Mouse (Mus musculus) neural tube, embryonic 13.5 days (tissue): ENCODE results near the gene Tsks. TPM values are rescaled to one million over a fixed set of nuclear protein-coding genes. Genes with fewer than 3 reads are reported as not detected.

Experiments used
- ATAC-seq: fragments of 200-750 bp; cut with Nextera tagmentation; 2 replicates; pipeline ENCODE4 v1.8.0; 2017; ENCODE audit warnings: low read depth, mild to moderate bottlenecking, moderate TSS enrichment, moderate library complexity
- H3K27ac ChIP-seq: fragments of 300-500 bp; sonication (generic); replicated peaks from 2 replicates; pipeline ENCODE4 v1.5.1; 2015; ENCODE audit warnings: moderate library complexity, mild to moderate bottlenecking, inconsistent platforms
- H3K27me3 ChIP-seq: fragments of 300-500 bp; sonication (generic); 2 replicates; pipeline ENCODE4 v1.6.1; 2015; ENCODE audit warnings: mild to moderate bottlenecking, inconsistent platforms
- H3K36me3 ChIP-seq: fragments of 300-500 bp; sonication (generic); 2 replicates; pipeline ENCODE4 v1.6.1; 2015; ENCODE audit warnings: mild to moderate bottlenecking, inconsistent platforms
- H3K4me1 ChIP-seq: fragments of 300-500 bp; sonication (generic); replicated peaks from 2 replicates; pipeline ENCODE4 v1.6.1; 2015; ENCODE audit warnings: inconsistent platforms
- H3K4me2 ChIP-seq: fragments of 300-500 bp; sonication (generic); 2 replicates; pipeline ENCODE4 v1.6.1; 2015; ENCODE audit warnings: inconsistent platforms, mild to moderate bottlenecking, moderate library complexity
- H3K4me3 ChIP-seq: fragments of 300-500 bp; sonication (generic); 2 replicates; pipeline ENCODE4 v1.5.1; 2015; ENCODE audit warnings: mild to moderate bottlenecking, inconsistent platforms
- H3K9ac ChIP-seq: fragments of 300-500 bp; sonication (generic); 2 replicates; pipeline ENCODE4 v1.6.1; 2015; ENCODE audit warnings: moderate library complexity, mild to moderate bottlenecking, inconsistent platforms
- H3K9me3 ChIP-seq: fragments of 300-500 bp; sonication (generic); 2 replicates; pipeline ENCODE4 v1.6.1; 2016; ENCODE audit warnings: inconsistent platforms
- WGBS: fragments of 180-500 bp; shearing (Covaris S2); methylation state at CpG from one replicate; pipeline ENCODE4 v1.1.7; 2015; 5-methylcytosine and 5-hydroxymethylcytosine counted together
- polyA plus RNA-seq: library from polyadenylated mRNA; unstranded; fragments of >200 nt; fragmentation: Nextera tagmentation; extraction: Ambion mirVana; gene quantifications from 2 replicates; pipeline ENCODE4 v1.2.1, GENCODE M21; 2015

The Tsks gene
- polyA plus RNA-seq, 1 experiment from 2014 or later = 0.22 TPM

DNA sequence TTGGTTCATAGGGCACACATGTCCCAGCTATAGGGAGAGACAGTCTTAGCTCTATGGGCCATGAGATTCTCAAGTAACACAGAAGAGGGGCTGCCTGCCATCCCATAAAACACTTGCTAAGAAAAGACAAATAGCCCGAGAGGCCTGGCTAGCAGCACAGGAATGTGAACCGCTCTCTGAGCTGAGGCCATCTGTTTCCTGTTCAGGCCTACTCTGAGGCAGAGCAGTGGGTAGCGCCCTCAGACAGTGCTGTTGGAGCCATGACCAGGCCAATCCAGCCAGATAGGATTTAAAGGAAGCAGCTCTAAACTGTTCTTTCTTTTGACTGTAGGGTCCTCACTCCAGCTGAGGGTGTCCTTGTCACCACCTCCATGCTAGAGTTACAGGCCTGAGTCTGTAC, 61.5 kb downstream of the Tsks start:
- Histone ChIP-seq H3K36me3 (peaks cover 98% of the 10 kb centered on the region), H3K4me1 (peaks cover 6% of the 10 kb centered on the region), H3K9me3 (no peaks in the 10 kb centered on the region), H3K4me2 (no peak overlapping the region), H3K9ac (0 out of 2 replicates have a peak overlapping the region, but pooled peaks have one; percentile 8), H3K27me3 (no peaks in the 10 kb centered on the region), H3K4me3 (no peak overlapping the region), H3K27ac (no peak overlapping the region)
- ATAC-seq = no peak
- 58% methylated on average over 3 of the region's 3 CpGs for WGBS

DNA sequence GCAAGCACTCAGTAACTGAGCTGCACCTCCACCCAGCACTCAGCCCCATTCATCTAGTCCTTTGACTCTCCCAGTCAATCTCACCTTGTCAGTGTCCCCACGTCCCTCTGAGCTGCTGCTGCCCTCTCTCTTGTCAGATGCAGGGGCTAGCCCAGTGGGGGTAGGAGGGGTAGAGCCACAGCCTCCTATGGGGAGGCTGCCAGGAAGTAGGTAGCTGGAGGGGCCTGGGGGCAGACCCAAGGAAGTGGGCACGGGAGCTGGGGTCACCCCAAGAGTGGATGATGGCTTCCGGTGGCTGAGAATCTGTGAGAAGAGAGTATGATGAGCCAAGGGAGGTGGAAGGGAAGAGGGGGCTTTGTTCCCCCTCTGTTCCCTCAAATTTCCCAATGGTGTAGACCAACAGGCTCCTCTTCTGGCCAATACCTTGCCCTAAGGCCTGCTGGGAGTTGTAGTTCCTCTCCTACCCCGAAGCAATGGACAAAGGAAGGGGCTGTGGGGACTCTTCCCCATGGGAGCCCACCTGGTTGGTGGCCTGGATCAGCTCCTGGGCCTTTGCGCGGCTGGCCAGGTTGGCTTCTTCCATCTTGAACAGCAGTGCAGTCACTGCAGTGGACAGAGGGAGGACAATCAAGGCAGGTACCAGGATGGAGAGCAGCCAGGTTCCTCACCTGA, 62.5 kb downstream of the Tsks start:
- 95% methylated on average over 6 of the region's 6 CpGs for WGBS

GRCm38 (mm10) chr7:45006503-45006902, 63.5 kb downstream of the Tsks start:
- H3K27ac ChIP-seq = no peak overlapping the region
- no peak overlapping the region for H3K4me2 ChIP-seq
- WGBS = 95% methylated on average over 12 of the region's 12 CpGs

More for the DNA sequence above, 62.5 kb downstream of the Tsks start:
- Histone ChIP-seq H3K4me1 (no peaks in the 10 kb centered on the region; the same call in 1 of the 2 replicates), H3K4me2 (no peak overlapping the region), H3K9me3 (no peaks in the 10 kb centered on the region), H3K9ac (no peak overlapping the region), H3K36me3 (peaks cover 99% of the 10 kb centered on the region), H3K4me3 (no peak overlapping the region), H3K27ac (no peak overlapping the region), H3K27me3 (no peaks in the 10 kb centered on the region)
- ATAC-seq = no peak

DNA sequence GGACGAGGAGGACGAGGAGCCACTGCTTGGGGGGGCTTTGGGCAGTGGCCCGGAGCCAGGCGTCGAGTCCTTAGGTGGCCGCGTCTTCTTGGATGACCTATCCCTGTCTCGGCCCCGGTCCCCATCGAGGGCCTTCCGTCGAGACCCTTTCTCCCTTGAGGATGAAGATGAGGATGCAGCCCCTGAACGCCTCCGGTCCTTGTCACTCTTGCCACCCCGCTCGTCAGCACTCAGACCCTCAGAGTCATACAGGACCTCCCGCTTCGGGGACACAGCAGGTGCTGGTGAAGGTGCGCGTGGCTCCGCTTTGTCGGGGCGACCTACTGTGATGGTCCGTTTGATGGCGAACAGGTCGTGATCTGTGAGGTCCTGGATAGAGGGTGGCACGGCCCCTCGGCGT, 64.1 kb downstream of the Tsks start:
- no peak overlapping the region for H3K27ac ChIP-seq
- H3K9ac ChIP-seq = no peak overlapping the region
- WGBS = 96% methylated on average over 29 of the region's 29 CpGs
- ATAC-seq = no peak
- no peak overlapping the region for H3K4me2 ChIP-seq
- H3K9me3 ChIP-seq = no peaks in the 10 kb centered on the region
- H3K4me3 ChIP-seq = no peak overlapping the region
- H3K36me3 ChIP-seq = peaks cover 98% of the 10 kb centered on the region
- no peaks in the 10 kb centered on the region for H3K27me3 ChIP-seq
- H3K4me1 ChIP-seq = no peaks in the 10 kb centered on the region

More at GRCm38 (mm10) chr7:45006503-45006902, 63.5 kb downstream of the Tsks start:
- ATAC-seq = no peak
- Histone ChIP-seq H3K4me1 (no peaks in the 10 kb centered on the region), H3K27me3 (no peaks in the 10 kb centered on the region), H3K4me3 (no peak overlapping the region), H3K9ac (no peak overlapping the region), H3K9me3 (no peaks in the 10 kb centered on the region), H3K36me3 (peaks cover 98% of the 10 kb centered on the region)

Other genes starting within 250 kb of the Tsks start
- not detected in 2 replicates for gene Izumo2, start 234.5 kb upstream of the Tsks start, polyA plus RNA-seq
- 25.1 and 30.5 TPM in 2 replicates for gene Vrk3, start 194.8 kb upstream of the Tsks start, polyA plus RNA-seq
- 1.2 and 1.3 TPM in 2 replicates for gene Zfp473, start 192.2 kb upstream of the Tsks start, polyA plus RNA-seq
- gene Nup62, start 127.1 kb upstream of the Tsks start, polyA plus RNA-seq = 51.0 and 53.0 TPM in 2 replicates
- gene Il4i1, start 126.8 kb upstream of the Tsks start, polyA plus RNA-seq = 1.1 and 2.0 TPM in 2 replicates
- gene Atf5, start 126.5 kb upstream of the Tsks start, polyA plus RNA-seq = 4.1 and 4.8 TPM in 2 replicates
- gene Akt1s1, start 94.2 kb upstream of the Tsks start, polyA plus RNA-seq = 89.7 and 99.0 TPM in 2 replicates
- 94.0 and 101 TPM in 2 replicates for gene Tbc1d17, start 94.1 kb upstream of the Tsks start, polyA plus RNA-seq
- gene Pnkp, start 86.1 kb upstream of the Tsks start, polyA plus RNA-seq = 30.2 and 31.6 TPM in 2 replicates
- gene Ptov1, start 73.4 kb upstream of the Tsks start, polyA plus RNA-seq = 471 and 515 TPM in 2 replicates
- gene Med25, start 50.5 kb upstream of the Tsks start, polyA plus RNA-seq = 134 and 138 TPM in 2 replicates
- 14.9 and 17.9 TPM in 2 replicates for gene Fuz, start 47.1 kb upstream of the Tsks start, polyA plus RNA-seq
- 115 and 116 TPM in 2 replicates for gene Ap2a1, start 13.7 kb upstream of the Tsks start, polyA plus RNA-seq
- gene Cpt1c, start 31.6 kb downstream of the Tsks start, polyA plus RNA-seq = 47.3 and 54.9 TPM in 2 replicates
- 612 and 623 TPM in 2 replicates for gene Prmt1, start 43.4 kb downstream of the Tsks start, polyA plus RNA-seq
- gene Irf3, start 54.4 kb downstream of the Tsks start, polyA plus RNA-seq = 60.3 and 67.3 TPM in 2 replicates
- 17.3 and 17.4 TPM in 2 replicates for gene Bcl2l12, start 55.5 kb downstream of the Tsks start, polyA plus RNA-seq
- 46.2 and 47.2 TPM in 2 replicates for gene Scaf1, start 73.2 kb downstream of the Tsks start, polyA plus RNA-seq
- gene Rras, start 74.8 kb downstream of the Tsks start, polyA plus RNA-seq = 15.0 and 16.5 TPM in 2 replicates
- gene Prr12, start 109.7 kb downstream of the Tsks start, polyA plus RNA-seq = 12.3 and 15.1 TPM in 2 replicates
- 58.9 and 65.6 TPM in 2 replicates for gene Nosip, start 119.2 kb downstream of the Tsks start, polyA plus RNA-seq
- 16.8 and 17.2 TPM in 2 replicates for gene Prrg2, start 119.5 kb downstream of the Tsks start, polyA plus RNA-seq
- gene Rcn3, start 149.0 kb downstream of the Tsks start, polyA plus RNA-seq = 127 and 134 TPM in 2 replicates
- gene Fcgrt, start 160.6 kb downstream of the Tsks start, polyA plus RNA-seq = 25.6 and 27.3 TPM in 2 replicates
- 920 and 971 TPM in 2 replicates for gene Rps11, start 181.2 kb downstream of the Tsks start, polyA plus RNA-seq
- 746 and 820 TPM in 2 replicates for gene Rpl13a, start 185.6 kb downstream of the Tsks start, polyA plus RNA-seq
- 0.53 TPM in 1 of 2 replicates, not detected in the other for gene Gm45713, start 193.0 kb downstream of the Tsks start, polyA plus RNA-seq
- gene Flt3l, start 193.2 kb downstream of the Tsks start, polyA plus RNA-seq = 1.3 and 1.5 TPM in 2 replicates
- 79.9 and 91.9 TPM in 2 replicates for gene Pih1d1, start 211.1 kb downstream of the Tsks start, polyA plus RNA-seq
- 19.0 and 19.6 TPM in 2 replicates for gene Aldh16a1, start 211.4 kb downstream of the Tsks start, polyA plus RNA-seq
- gene Slc17a7, start 220.7 kb downstream of the Tsks start, polyA plus RNA-seq = 0.78 and 0.83 TPM in 2 replicates
- not detected in 2 replicates for gene Gfy, start 236.4 kb downstream of the Tsks start, polyA plus RNA-seq
- gene Pth2, start 237.8 kb downstream of the Tsks start, polyA plus RNA-seq = not detected in 2 replicates